Mouse (Mus musculus) ES-E14 (cell line): Measurements from ENCODE around the gene Hrg.

Experiments
- CHD2 ChIP-seq: IDR thresholded peaks from 2 replicates; pipeline ENCODE4 v1.6.1; 2014; ENCODE audit warnings: mild to moderate bottlenecking, low read depth, low read length, inconsistent platforms
- HCFC1 ChIP-seq: IDR thresholded peaks from 2 replicates; pipeline ENCODE4 v1.6.1; 2012; ENCODE audit warnings: low read length, inconsistent platforms, borderline replicate concordance; ENCODE audit not compliant: insufficient read depth
- MAFK ChIP-seq: IDR thresholded peaks from 2 replicates; pipeline ENCODE4 v1.6.1; 2014; ENCODE audit warnings: mild to moderate bottlenecking, low read depth, low read length, inconsistent platforms; ENCODE audit not compliant: insufficient read depth
- ZC3H11A ChIP-seq: IDR thresholded peaks from 2 replicates; pipeline ENCODE4 v1.6.1; 2012; ENCODE audit warnings: low read depth, mild to moderate bottlenecking, inconsistent platforms, low read length, borderline replicate concordance
- ZNF384 ChIP-seq: IDR thresholded peaks from 2 replicates; pipeline ENCODE4 v1.6.1; 2012; ENCODE audit warnings: low read depth, low read length, inconsistent platforms

DNA sequence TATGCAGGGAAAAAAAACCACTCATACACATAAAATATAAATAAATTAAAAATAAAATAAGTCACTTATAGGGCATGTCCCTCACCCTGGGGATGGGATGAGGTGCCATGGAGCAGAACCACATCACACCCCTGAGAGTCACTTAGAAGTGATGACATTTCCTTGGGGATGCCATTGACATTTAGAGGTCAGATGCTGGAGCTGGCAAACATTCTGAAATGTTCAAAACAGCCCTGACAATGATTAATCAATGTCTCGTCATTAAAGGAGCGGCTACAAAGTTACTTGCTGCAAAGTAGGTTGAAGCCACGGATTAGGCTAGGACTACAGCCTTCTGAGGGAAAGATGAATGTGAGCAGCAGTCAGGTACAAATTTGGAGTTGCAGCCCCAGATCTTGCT lies 49.5 kb upstream of the Hrg start:
- TF ChIP-seq HCFC1: no peak
- no peak for TF ChIP-seq CHD2
- TF ChIP-seq ZNF384: no peak
- no peak for TF ChIP-seq ZC3H11A
- no peak for TF ChIP-seq MAFK
